In the genomic region with DNA sequence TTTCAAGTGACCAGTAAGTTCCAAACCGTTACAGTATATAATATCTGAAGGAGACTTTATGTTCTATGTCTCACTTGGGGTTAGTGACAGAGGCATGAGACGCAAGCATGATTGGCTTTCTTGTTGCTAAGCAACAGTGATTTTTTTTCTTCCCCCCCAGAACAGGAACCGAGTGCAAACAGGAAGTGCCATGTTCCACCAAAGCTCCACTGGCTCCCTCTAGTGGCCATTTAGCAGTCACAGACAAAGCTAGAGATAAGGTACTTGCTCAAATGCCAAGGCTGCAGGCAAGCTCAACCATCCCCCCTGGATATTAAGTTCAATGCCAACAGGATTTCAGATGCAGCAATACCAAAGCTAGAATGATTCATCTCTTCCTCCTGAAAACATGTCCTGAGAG, we compare ENCODE assay signal across 7 mouse cellular contexts. TPM values are rescaled to one million over a fixed set of nuclear protein-coding genes. Genes with fewer than 3 reads are reported as not detected.
A peak's percentile ranks its signal among the peaks of the same experiment; 100 is the strongest.
DNase-seq lines count a peak whose midpoint lies in the region; ATAC-seq lines count a peak whose summit lies in the region.

No protein-coding gene starts in this region.

- ATAC-seq in inflammation-experienced regulatory T-cells, adult 6 months: peak; percentile 81

- DNase-seq in adipocyte (ENCODE audit: low spot score): peak; percentile 92
- peak; percentile 29 to 69 for DNase-seq in cerebellum, postnatal 25 days
- DNase-seq in gastrocnemius, postnatal 10 days: peak; percentile 53
- peak; percentile 74 for DNase-seq in left cerebral cortex, adult 9 months (ENCODE audit: low spot score in 2 of 2)
- DNase-seq in mesoderm, embryonic 11.5 days (ENCODE audit: low read depth, low spot score): peak; percentile 87
- DNase-seq in right cerebral cortex, postnatal 36 days (ENCODE audit: low spot score in 2 of 2): peak; percentile 52 to 66

RNA-seq across cellular contexts. Expression of gene Usp27x, which starts 45.4 kb away (rescaled TPM):
- total RNA-seq in gastrocnemius, postnatal 10 days (2021): under 1 TPM; 0.75 to 0.87 TPM
- polyA plus RNA-seq in inflammation-experienced regulatory T-cells, adult 6 months (2017; shearing (Covaris generic)): under 1 TPM in 2 of 3 experiments, not detected in 1; 0.25 to 0.51 TPM

Comparison
In these comparisons a context has a peak if more than half of its experiments do, and no peak if none do; other contexts are left out.
1. Peak in every context shown above with its lines: DNase-seq and ATAC-seq.